Mouse (Mus musculus) bone marrow, adult 2 months (tissue): ENCODE measurements around the gene Frrs1. TPM values are rescaled to one million over a fixed set of nuclear protein-coding genes. Genes with fewer than 3 reads are reported as not detected.
A peak's percentile ranks its signal among the peaks of the same experiment; 100 is the strongest.
"Not testable (repeated sequence)": the region's sequence is repeated elsewhere in the genome, so short reads cannot be mapped to it uniquely, and the experiment has no call there.

Experiments used
- H3K27ac ChIP-seq: fragments of 200-500 bp; 2 replicates; pipeline ENCODE4 v1.5.1; 2012; ENCODE audit warnings: low read depth, mild to moderate bottlenecking, control low read depth, inconsistent platforms, low read length; ENCODE audit not compliant: control insufficient read depth, poor library complexity, insufficient read depth
- H3K4me1 ChIP-seq: fragments of 200-500 bp; 2 replicates; pipeline ENCODE4 v1.6.1; 2011; ENCODE audit warnings: low read length; ENCODE audit not compliant: control insufficient read depth, insufficient read depth
- H3K4me3 ChIP-seq: fragments of 200-500 bp; replicated peaks from 2 replicates; pipeline ENCODE3; 2011; ENCODE audit warnings: mild to moderate bottlenecking, low read depth, low read length, control low read depth; ENCODE audit not compliant: control insufficient read depth
- CTCF ChIP-seq: fragments of 200-500 bp; IDR thresholded peaks from 2 replicates; pipeline ENCODE4 v1.5.1; 2011; ENCODE audit warnings: low read length, control low read depth; ENCODE audit not compliant: control insufficient read depth, insufficient read depth
- POLR2A ChIP-seq: fragments of 200-500 bp; IDR thresholded peaks from 2 replicates; pipeline ENCODE4 v1.6.1; 2011; ENCODE audit warnings: low read depth, mild to moderate bottlenecking, control low read depth, low read length, borderline replicate concordance; ENCODE audit not compliant: control insufficient read depth
- WGBS: fragments of 180-500 bp; shearing (Covaris S2); methylation state at CpG from one replicate; pipeline ENCODE4 v1.1.7; 2018; 5-methylcytosine and 5-hydroxymethylcytosine counted together
- polyA plus RNA-seq: library from polyadenylated mRNA; stranded (reverse); fragments of >200 nt; gene quantifications from 2 replicates; pipeline ENCODE4 v1.2.4, GENCODE M21; 2011; ENCODE audit warnings: low replicate concordance; ENCODE audit not compliant: missing spikeins, insufficient read depth, insufficient read length

Gene Frrs1
- 15.9 and 24.6 TPM in 2 replicates for polyA plus RNA-seq

- TF ChIP-seq CTCF = no peak
- TF ChIP-seq POLR2A = no peak
- H3K4me1 ChIP-seq = peaks cover 3% of the 10 kb centered on the region; the same call in 1 of the 2 replicates
- H3K27ac ChIP-seq = peak within 1 kb of the TSS; percentile 22; the same call in 1 of the 2 replicates
- 47% methylated on average over 9 of the region's 9 CpGs for WGBS
- H3K4me3 ChIP-seq = no peak within 1 kb of the TSS
These were observed at the start of gene Frrs1 for GRCm38 (mm10) chr3:116858941-116859685. Gene Frrs1, plus strand, starts transcription at chr3:116859464.

GRCm38 (mm10) chr3:116810351-116810750, 48.9 kb upstream of the Frrs1 start:
- 88% methylated on average over 6 of the region's 6 CpGs for WGBS
- not testable (repeated sequence) for H3K27ac ChIP-seq, H3K4me1 ChIP-seq

GRCm38 (mm10) chr3:116812946-116813345, 46.3 kb upstream of the Frrs1 start:
- no peaks in the 10 kb centered on the region; the same call in 1 of the 2 replicates for H3K4me1 ChIP-seq
- TF ChIP-seq POLR2A = no peak
- WGBS = 73% methylated on average over 2 of the region's 2 CpGs
- no peak overlapping the region for H3K4me3 ChIP-seq
- no peak overlapping the region for H3K27ac ChIP-seq

More at GRCm38 (mm10) chr3:116810351-116810750, 48.9 kb upstream of the Frrs1 start:
- H3K4me3 ChIP-seq = not testable (repeated sequence)

- no peaks in the 10 kb centered on the region; the same call in 1 of the 2 replicates for H3K4me1 ChIP-seq
- H3K4me3 ChIP-seq = no peak overlapping the region
- H3K27ac ChIP-seq = no peak overlapping the region
- TF ChIP-seq CTCF (no peak), POLR2A (no peak)
- WGBS = 45% methylated on average over 6 of the region's 6 CpGs
These were observed 43.9 kb upstream of the Frrs1 start for GRCm38 (mm10) chr3:116815305-116815797.

- H3K4me1 ChIP-seq = no peaks in the 10 kb centered on the region; the same call in 1 of the 2 replicates
- WGBS = 85% methylated on average over 4 of the region's 4 CpGs
- no peak overlapping the region for H3K4me3 ChIP-seq
- H3K27ac ChIP-seq = no peak overlapping the region
- TF ChIP-seq CTCF (no peak), POLR2A (no peak)
These were observed 43.3 kb upstream of the Frrs1 start for GRCm38 (mm10) chr3:116815916-116816315.

GRCm38 (mm10) chr3:116816674-116817215, 42.5 kb upstream of the Frrs1 start:
- Histone ChIP-seq H3K4me1 (no peaks in the 10 kb centered on the region; the same call in 1 of the 2 replicates), H3K4me3 (no peak overlapping the region), H3K27ac (no peak overlapping the region)
- WGBS = 82% methylated on average over 3 of the region's 3 CpGs
- TF ChIP-seq CTCF = no peak
- no peak for TF ChIP-seq POLR2A

- no peak overlapping the region for H3K4me3 ChIP-seq
- TF ChIP-seq POLR2A = no peak
- no peak for TF ChIP-seq CTCF
- no peaks in the 10 kb centered on the region; the same call in 1 of the 2 replicates for H3K4me1 ChIP-seq
- WGBS = 95% methylated on average over 7 of the region's 7 CpGs
- no peak overlapping the region for H3K27ac ChIP-seq
These were observed 42.0 kb upstream of the Frrs1 start for GRCm38 (mm10) chr3:116817231-116817630.

- WGBS = 77% methylated on average over 4 of the region's 4 CpGs
- no peak for TF ChIP-seq POLR2A
- TF ChIP-seq CTCF = no peak
- no peak overlapping the region for H3K4me3 ChIP-seq
These were observed 32.6 kb upstream of the Frrs1 start for GRCm38 (mm10) chr3:116826471-116827215.

More at GRCm38 (mm10) chr3:116826471-116827215, 32.6 kb upstream of the Frrs1 start:
- no peak overlapping the region for H3K27ac ChIP-seq
- H3K4me1 ChIP-seq = peaks cover 1% of the 10 kb centered on the region; the same call in 1 of the 2 replicates
